18 mouse cellular contexts compared by ENCODE assay signal in the genomic region with DNA sequence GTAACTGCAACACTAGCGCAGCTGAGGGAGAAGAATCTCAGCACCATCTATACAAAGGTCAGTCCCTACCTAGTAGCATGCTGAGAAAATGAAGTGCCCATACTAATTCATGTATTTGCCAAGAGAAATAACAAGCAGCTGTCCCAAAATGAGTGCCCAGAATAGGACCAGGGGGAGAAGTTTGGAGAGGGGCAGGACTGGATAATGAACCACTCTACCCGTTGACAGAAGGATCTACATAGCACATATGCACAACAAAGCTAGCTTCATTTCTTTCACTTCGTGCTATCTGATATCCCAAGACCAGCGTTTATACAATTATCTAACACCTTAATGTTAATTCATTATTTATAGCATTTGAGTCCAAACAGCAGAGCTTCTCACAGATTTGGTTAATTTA.
"Had no signal": no experiment of that assay in that cellular context is flagged by ENCODE, and none has a peak within 500 bp of the region (broad histone marks: within the 10 kb centered on the region; RNA-seq: fewer than 3 reads in every experiment).

No protein-coding gene starts in this region.

- H3K4me3 ChIP-seq: midbrain, embryonic 10.5 days; midbrain, embryonic 12.5 days; myocyte; neural tube, embryonic 13.5 days; neural tube, embryonic 15.5 days had no signal

- H3K9ac ChIP-seq: lung, embryonic 14.5 days; midbrain, embryonic 12.5 days; neural tube, embryonic 13.5 days; neural tube, embryonic 15.5 days had no signal

- H3K4me1 ChIP-seq: midbrain, embryonic 12.5 days; neural tube, embryonic 13.5 days; neural tube, embryonic 15.5 days had no signal

- H3K27me3 ChIP-seq: midbrain, embryonic 12.5 days; neural tube, embryonic 13.5 days; neural tube, embryonic 15.5 days had no signal

- DNase-seq: lung, adult 18-20 months; lung, embryonic 14.5 days; lung, postnatal 10 days; lung, postnatal 4 days; midbrain, embryonic 14.5 days; retina, postnatal 1 day; right cerebral cortex, adult 18-20 months; right cerebral cortex, postnatal 25 days; right cerebral cortex, postnatal 4 days; spleen, adult 18-20 months; thymus, adult 18-20 months; thymus, postnatal 14 days; thymus, postnatal 36 days had no signal

- H3K27ac ChIP-seq: midbrain, embryonic 10.5 days; midbrain, embryonic 12.5 days; neural tube, embryonic 13.5 days; neural tube, embryonic 15.5 days had no signal

- H3K9me3 ChIP-seq: midbrain, embryonic 10.5 days; midbrain, embryonic 12.5 days; neural tube, embryonic 13.5 days; neural tube, embryonic 15.5 days had no signal

- H3K4me2 ChIP-seq: lung, embryonic 14.5 days; midbrain, embryonic 12.5 days; neural tube, embryonic 13.5 days; neural tube, embryonic 15.5 days had no signal

- H3K36me3 ChIP-seq: midbrain, embryonic 10.5 days; midbrain, embryonic 12.5 days; neural tube, embryonic 13.5 days; neural tube, embryonic 15.5 days had no signal
